Mouse (Mus musculus): ENCODE measurements around the gene Asic2.
"Not testable (repeated sequence)": the region's sequence is repeated elsewhere in the genome, so short reads cannot be mapped to it uniquely, and the experiment has no call there.

Gene Asic2

DNA sequence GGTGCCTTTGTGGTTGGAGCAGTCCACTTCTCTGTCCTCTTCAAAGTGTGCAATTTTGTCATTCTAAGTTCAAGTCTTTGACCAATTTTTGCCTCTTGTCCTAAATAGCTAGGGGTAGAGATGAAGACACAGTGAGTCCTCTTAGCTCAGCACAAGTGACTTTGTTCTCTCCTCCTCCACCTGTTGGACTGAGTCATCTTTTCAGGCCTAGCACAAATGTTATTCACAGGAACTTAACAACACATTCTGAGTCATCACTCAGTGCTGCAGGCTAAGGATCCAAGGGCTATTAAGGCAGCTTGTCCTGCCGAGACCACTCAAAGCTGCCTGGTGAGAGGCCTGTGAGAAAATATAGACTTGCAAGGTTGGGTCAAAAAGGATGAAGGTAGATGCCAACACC lies 705.1 kb downstream of the Asic2 start:
- peak; percentile 11 for DNase-seq (ENCODE audit: extremely low read depth, insufficient read length, low spot score)

DNA sequence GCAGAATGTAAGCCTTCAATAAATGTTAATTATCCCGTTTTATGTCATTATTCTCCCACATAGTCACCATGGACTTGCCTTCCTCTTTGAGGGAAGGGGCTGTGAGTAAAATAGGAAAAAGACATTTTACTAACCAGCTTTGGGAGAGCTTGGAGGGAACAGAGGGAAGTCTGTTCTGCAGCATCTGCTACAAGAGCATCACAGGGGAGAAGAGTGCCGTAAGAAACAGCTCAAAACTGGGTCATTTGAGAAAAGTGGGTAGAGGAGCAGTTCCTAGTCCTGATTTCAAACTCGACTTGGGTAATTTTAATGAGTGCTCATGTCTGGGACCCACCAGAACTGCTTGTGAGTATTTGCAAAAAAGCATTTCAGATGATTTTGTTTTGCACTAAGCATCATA lies 707.0 kb downstream of the Asic2 start:
- DNase-seq (ENCODE audit: extremely low read depth, insufficient read length, low spot score) = no peak

DNA sequence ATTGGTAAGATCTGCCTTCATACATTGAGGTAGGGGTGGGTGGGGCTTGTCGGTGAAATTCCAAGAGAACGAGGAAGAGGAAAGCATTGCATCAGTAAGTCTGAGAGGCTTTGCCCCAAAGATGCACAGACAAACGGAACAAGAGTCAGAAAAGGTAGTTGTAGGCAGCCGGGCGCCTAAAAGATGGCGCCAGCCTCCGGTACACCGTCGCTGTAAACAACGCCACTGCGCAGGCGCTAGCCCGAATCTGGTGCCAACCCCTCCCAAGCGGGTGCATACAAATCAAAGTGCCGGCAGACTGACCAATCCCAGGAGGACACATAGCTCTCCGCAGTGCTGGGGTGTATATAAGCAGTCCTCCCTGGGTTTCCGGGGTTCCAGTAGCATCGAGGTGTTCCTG lies 727.1 kb downstream of the Asic2 start:
- not testable (repeated sequence) for DNase-seq (ENCODE audit: extremely low read depth, insufficient read length, low spot score)

DNA sequence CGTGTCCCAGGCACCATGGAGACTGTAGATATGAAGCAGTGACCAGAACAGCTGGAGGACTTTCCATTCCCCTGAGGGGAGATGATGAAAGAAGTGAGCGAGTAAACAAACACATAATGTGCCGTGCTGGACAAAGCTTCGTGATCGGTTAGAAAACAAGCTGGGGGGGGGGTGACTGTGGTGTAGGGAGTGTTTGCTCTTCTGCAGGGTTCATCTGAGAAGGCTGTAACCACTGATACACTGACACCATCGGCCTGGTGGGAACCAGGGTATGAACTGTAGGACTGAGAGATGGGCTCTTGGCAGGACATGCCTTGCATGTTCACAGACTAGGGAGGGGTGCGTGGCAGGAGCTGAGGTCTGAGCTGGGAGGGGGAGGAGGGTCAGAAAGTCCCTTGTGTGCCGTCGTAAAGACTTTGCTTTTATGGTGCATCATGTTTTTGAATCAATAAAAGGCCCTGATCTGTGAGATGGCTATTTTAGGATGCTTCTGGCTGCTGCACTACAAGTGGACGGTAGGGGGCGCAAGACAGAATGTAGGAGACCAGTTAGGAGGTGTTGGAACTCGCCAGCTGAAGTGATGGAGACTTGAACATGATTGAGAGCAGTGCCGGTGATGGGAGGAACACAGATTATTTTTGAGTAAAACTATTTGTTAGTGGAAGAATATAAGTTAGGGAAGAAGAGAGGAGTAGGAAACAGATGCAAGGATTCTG lies 728.1 kb downstream of the Asic2 start:
- no peak for DNase-seq (ENCODE audit: extremely low read depth, insufficient read length, low spot score)

DNA sequence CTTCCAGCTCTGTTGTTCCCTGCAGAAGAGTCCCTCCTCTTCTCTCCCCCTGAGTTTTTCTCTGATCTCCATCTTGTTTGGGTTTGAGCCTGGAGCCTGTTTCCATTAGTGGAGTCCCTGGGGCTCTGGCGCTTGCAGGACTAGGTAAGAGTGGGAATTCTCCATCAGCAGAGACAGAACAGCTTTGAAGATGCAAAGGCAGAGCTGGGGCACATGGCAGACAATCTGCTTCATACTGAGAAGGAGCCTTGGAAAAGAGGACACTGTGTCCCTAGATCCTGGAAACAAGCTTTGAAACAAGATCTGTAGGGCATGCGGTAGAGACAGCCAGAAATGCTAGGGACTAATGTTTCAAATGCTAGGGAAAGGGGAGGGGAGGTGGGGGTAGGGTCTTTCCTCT lies 729.2 kb downstream of the Asic2 start:
- no peak for DNase-seq (ENCODE audit: extremely low read depth, insufficient read length, low spot score)

DNA sequence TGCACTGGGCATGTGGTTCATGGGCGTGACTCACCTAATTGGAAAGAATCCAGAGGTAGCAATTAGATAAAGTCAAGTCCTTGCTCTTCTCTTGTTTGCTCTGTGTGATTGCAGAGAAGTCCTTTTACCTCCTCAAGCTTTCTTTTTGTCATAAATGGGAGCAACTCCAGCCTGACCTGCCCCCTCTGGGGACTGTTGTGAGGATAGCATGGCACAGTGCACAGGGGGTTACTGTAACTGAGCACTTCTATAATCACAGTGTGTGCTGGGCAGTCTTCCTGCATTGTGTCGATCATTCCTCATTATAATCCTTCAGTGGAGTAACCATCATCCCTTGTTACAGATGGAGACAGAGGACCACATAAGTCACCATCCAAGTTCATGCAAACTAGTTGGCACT lies 732.2 kb downstream of the Asic2 start:
- no peak for DNase-seq (ENCODE audit: extremely low read depth, insufficient read length, low spot score)

DNA sequence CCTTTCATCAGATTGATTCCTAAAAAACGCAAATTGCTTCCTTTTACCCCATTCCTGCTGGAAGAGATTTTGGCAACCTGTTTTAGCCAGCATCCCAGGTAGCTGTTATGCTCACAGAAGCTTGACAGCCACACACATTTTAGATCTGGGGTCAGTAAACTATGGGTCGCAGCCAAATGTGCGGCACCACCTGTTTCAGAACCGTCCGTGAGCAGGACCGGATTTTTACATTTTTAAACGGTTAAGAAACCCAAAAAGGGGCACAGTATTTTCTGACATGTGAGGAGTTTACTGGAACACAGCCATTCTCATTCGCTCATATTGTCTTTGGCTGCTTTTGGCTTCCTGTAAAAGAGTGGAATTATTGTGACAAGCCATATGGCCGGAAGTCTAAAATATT lies 744.9 kb downstream of the Asic2 start:
- no peak for DNase-seq (ENCODE audit: extremely low read depth, insufficient read length, low spot score)

DNA sequence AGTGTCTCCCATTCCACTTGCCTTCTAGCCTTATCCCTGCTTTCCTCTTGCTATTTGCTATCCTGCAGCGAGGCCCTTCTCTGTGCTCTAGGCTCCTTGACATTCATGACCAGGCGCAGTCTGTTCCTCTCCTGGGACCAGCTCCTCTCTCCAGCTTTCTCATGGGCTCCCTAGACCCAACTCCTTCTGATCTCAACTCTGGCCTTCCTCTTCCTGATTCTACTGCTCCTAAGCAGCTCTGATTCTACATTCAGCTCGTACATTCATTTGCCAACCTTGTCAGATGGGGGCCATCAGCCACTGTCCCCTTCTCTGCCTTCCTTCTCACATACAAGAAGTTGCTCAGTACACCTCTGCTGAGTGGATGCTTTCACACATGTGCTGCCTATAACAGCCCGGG lies 747.5 kb downstream of the Asic2 start:
- DNase-seq (ENCODE audit: extremely low read depth, insufficient read length, low spot score) = no peak

DNA sequence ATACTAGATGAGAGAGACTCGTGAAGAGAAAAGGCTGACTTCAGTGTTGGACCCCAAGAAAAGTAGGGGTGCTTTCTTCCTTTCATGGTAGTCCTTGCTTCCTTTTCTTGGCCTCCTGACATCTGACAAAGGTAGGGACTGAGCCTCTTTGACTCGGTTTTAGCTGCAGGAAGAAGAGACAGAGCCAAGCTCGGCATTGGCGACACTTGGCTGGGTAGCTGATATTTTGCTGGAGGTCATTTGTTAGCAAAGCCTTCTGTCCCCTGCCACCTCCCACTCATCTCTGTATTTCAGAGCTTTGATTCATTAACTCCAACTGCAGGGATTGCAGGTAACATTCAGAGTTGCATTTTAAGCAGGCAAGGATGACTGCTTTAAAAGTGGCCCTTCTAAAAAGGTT lies 762.8 kb downstream of the Asic2 start:
- DNase-seq (ENCODE audit: extremely low read depth, insufficient read length, low spot score) = no peak

DNA sequence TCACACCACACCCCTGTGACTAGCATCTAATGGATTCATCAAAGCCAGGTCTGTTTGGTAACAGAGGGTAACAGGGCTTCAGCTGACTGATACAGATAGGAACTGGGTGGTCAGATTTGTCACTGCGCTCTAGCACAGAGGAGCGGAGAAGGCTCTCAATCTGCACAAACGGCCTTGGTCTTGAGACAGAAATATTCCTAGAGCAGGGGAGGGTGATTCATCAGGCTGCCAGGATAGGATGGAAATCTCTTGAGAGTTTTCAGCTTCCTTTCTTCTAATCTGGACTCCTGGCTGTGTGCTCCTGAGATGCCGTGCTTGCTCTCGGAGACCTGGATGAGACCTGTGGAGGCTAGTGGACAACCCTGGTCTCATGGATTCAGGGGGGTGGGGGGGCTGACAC lies 765.7 kb downstream of the Asic2 start:
- DNase-seq (ENCODE audit: extremely low read depth, insufficient read length, low spot score) = no peak

DNA sequence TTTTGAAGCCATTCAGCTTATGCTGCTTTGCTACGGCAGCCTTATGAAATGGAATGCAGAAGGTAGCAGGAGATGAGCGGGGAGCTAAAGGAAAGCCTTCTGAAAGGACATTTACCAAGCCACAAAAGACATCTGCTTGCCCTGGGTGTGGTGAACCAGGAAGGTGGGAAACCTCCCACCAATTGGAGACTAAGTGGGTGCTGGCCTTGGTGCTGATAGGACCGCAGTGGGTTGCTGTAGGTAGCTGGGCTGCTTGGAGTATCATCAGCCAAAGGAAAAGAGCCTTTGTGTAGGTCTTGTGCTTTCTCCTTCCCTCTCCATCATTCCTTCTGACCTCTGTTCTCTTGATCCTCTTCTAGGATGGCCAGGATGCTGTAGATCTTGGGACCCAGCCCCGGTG lies 774.4 kb downstream of the Asic2 start:
- no peak for DNase-seq (ENCODE audit: extremely low read depth, insufficient read length, low spot score)

DNA sequence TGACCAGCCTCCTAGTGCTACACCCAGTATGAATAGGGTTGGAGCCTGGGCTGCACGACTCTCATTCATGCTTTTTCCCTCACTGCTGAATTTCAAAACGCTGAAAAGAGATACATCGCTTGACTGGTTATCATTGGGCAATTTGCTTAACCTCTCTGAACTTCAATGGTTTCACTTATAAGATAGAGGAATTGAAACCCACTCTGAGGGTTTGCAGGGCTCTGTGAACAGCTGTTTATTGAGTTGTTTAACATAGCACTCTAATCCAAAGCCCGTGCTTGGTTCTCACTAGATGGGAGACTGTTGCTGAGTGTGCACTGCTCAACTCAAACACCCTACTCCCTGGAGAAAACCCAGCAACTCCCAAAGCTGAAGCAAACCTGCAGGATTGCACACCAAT lies 776.1 kb downstream of the Asic2 start:
- no peak for DNase-seq (ENCODE audit: extremely low read depth, insufficient read length, low spot score)

DNA sequence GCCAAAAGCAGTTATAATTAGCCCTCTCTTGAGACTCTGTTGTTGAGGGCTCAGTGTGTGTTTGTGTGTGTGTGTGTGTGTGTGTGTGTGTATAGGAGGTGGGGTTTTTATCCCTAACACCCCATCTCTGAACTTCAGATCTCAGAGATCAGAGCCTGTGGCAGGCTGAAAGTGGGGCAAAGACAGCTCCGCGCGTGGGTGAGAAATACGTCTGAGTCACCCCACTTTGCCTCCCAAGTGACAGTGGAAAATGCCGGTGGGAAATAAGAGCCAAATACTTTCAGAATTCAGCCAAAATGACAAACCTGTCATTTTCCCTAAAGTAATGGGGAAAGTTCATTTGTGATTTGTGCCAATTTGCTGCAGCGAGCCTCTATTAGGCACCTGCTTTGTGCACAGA lies 779.2 kb downstream of the Asic2 start:
- DNase-seq (ENCODE audit: extremely low read depth, insufficient read length, low spot score) = no peak

DNA sequence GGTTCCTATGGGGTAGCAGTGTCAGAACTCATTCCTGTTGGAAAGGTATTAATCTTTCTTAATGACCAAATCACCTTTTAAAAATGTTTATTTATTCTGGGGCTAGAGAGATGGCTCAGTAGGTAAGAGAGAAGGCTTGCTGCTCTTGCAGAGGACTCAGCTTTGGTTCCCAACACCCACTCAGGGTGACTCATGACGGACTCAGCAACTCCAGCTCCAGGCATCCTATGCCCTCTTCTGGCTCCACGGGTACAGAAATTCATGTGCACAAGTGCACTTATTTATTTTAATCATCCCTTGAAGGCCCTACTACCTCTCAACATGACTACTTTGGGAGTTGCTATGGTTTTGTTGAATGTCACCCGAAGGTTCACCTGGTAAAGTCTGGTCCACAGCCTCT lies 780.4 kb downstream of the Asic2 start:
- DNase-seq (ENCODE audit: extremely low read depth, insufficient read length, low spot score) = no peak

DNA sequence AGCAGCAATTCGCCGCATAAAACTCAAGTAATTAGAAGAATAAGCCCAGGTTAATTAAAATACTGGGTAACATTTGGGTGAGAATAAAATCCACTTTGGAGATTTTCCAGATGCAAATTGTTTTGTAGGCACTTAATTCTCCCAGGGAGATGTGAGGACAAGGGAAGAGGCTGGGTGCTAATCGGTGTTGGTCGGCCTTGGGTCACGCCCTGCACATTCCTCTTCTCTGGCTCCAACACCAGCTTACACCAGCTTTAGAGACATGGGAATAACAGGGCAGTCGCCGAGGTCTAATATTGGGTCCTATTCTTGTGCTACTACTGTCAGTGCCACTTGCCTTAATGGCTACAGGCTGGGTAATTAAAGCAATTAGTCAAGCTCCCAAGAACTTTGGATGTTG lies 783.5 kb downstream of the Asic2 start:
- no peak for DNase-seq (ENCODE audit: extremely low read depth, insufficient read length, low spot score)

DNA sequence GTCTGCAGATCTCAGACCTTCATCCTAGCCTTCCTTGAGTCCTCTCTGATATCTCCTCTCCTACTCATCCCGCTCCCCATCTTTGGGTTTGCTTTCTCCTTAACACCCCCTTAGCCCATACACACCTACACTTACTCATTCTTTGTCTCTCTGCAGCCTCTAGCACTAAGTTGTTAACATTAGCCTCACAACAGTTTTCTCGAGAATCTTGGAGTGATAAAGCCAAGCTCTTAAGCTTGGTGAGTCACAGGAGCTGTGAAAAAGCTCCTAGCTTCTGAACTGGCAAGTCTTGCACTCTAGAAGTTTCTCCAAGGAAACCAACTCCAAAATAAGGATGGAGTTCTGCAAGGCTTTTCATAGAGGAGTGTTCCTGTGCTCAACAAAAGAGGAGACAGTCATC lies 803.4 kb downstream of the Asic2 start:
- no peak for DNase-seq (ENCODE audit: extremely low read depth, insufficient read length, low spot score)

DNA sequence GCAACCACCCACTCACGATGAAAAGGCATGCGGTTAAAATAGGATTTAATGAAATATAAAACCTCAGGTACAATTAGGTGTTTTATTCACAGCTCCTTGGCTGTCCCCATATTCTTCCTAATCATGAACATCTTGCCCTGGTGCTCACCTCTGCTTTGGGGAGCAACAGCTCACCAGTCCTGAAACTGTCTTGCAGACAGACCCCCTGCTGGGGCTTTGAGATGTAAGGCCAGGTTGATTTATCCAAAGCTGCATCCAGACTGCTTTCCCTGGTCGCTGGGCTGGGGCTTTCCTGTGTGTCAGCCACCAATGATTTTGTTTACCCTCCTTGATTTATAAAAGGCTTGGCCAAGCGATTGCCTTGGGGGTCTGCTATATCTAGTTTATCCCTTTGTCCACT lies 805.2 kb downstream of the Asic2 start:
- no peak for DNase-seq (ENCODE audit: extremely low read depth, insufficient read length, low spot score)

DNA sequence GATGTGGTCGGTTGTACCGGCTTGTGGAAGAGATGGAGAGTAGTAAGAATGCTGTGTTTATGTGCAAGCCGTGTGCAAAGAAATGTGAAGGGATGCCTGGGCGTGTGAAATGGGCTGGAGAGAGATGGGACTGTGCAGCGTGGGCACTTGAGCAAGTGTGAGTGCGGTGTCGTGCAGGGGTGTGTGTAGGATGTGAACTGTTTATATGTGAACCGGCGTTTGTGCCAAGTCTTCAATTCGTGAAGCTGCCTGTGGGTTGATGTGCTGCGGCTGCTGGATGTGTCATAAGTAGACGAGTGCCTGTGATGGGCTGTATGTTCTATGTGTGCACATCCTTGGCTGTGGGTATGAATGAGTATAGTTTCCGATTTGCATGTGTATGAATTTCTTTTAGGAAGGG lies 814.4 kb downstream of the Asic2 start:
- DNase-seq (ENCODE audit: extremely low read depth, insufficient read length, low spot score) = no peak

DNA sequence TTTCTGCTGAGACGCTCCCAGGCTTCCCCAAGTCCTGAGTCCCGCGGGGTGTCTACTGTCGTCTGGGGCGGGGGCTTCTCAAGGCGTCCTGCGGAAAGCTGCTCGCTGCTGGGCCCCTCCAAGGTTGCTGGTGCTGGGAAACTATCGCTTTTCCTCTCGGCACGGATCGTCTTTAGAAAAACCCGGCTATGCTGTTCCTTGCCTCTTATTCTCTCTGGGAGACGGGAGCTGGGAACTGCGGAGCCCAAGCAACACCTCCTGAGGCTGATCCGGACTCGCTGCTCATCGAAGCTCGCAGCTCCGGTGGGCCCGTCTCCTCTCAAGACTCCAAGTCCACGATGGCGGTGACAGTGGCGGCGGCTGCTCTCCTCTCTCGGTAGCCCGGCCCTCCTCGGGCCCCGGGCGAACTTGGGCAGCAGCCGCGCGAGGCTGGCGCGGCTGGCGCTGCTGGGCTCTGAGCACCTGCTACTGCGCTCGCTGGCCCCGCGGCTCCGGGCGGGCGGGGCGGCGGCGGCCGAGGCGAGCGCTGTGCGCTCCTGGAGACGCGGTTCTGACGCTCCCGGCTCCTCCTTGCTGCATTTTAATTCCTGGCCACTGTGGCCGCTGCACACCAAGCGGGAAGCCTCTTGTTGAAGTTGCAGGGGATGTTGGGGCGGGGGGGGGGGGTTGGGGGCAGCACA lies 815.0 kb downstream of the Asic2 start:
- DNase-seq (ENCODE audit: extremely low read depth, insufficient read length, low spot score) = no peak

DNA sequence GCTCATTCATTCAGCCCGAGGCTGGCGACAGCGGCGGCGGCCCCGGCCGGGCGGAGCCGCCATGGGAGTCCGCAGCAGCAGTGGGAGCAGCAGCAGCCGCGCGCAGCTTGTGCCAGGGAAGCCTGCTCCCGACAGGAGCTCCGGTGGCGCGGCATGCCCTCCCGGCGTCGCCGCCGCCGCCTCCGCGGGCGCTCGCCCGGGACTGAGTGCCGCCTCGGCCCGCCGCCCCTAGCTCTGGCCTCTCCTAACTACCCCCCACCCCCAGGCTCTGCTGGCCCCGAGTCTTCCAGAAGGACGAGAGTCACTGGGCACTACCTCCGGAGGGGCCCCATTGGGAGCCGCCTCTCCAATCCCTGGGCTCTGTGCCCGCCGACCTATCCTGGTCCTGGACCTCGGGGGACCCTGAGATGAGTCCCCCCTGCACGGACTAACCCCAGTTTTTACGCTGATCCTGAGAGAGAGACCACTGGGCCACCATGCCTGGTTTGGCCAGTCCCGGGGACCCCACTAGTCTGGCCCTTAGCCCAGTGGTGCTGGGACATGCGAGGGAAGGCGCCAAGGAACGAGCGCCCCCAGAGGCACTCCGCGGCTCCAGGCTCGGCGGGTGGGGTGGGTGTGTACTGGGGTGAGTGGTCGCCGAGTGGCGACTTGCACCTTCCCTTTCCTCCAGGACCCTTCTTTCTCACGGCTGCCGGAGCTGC lies 815.6 kb downstream of the Asic2 start:
- no peak for DNase-seq (ENCODE audit: extremely low read depth, insufficient read length, low spot score)

DNA sequence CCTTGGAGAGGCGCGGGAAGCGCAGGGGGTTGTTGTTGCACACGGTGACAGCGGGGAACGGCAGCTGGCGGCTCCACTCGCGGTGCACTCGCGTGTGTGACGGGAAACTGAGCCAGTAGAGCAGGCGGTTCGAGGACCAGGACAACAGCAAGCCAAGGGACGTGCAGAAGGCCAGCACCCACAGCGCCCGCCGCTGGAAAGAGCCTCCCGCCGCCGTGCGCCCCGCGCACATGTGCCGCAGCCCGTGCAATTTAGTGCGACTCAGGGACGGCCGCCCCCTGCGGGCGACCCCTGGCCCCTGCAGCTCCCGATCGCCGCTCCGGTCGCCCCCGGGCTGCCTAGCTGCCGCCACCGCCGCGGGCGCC lies 816.3 kb downstream of the Asic2 start:
- no peak for DNase-seq (ENCODE audit: extremely low read depth, insufficient read length, low spot score)

Measured in 3134 (cell line).